Mouse (Mus musculus) midbrain, embryonic 11.5 days (tissue): ENCODE measurements around the gene Trub1. TPM values are rescaled to one million over a fixed set of nuclear protein-coding genes. Genes with fewer than 3 reads are reported as not detected.

Experiments used
- polyA plus RNA-seq: library from polyadenylated mRNA; unstranded; fragments of >200 nt; fragmentation: Nextera tagmentation; extraction: Ambion mirVana; gene quantifications from 2 replicates; pipeline ENCODE4 v1.2.1, GENCODE M21; 2014

The Trub1 gene
- polyA plus RNA-seq, 1 experiment from 2014 or later: 16.4 TPM

Other genes with a start within 250 kb of the Trub1 start
- gene Ablim1, start 138.0 kb upstream of the Trub1 start, polyA plus RNA-seq: 18.3 and 21.7 TPM in 2 replicates
- gene Fam160b1, start 92.2 kb upstream of the Trub1 start, polyA plus RNA-seq: 14.1 and 16.5 TPM in 2 replicates
- gene Atrnl1, start 158.1 kb downstream of the Trub1 start, polyA plus RNA-seq: 5.6 and 6.4 TPM in 2 replicates